Mouse (Mus musculus) spleen, adult 2 months (tissue): ENCODE results near the gene Vat1l.

ENCODE experiments used
- CTCF ChIP-seq: fragments of 200-500 bp; IDR thresholded peaks from 2 replicates; pipeline ENCODE4 v1.5.1; 2011; ENCODE audit warnings: mild to moderate bottlenecking, inconsistent platforms; ENCODE audit not compliant: insufficient read depth, insufficient read length, insufficient replicate concordance; ENCODE audit errors: extremely low read depth
- POLR2A ChIP-seq: fragments of 200-500 bp; IDR thresholded peaks from 2 replicates; pipeline ENCODE4 v1.6.1; 2011; ENCODE audit warnings: low read depth, low read length, inconsistent platforms

GRCm38 (mm10) chr8:114159666-114160065 is 45.7 kb upstream of the Vat1l start:
- TF ChIP-seq POLR2A (no peak), CTCF (no peak)
